Mouse (Mus musculus): Measurements from ENCODE around the gene Shc2. TPM values are rescaled to one million over a fixed set of nuclear protein-coding genes. Genes with fewer than 3 reads are reported as not detected.

Shc2 gene
- polyA plus RNA-seq, 1 experiment from 2014 or later: 8.4 TPM

- DNase-seq (ENCODE audit: low spot score) (peak; percentile 90), ATAC-seq (replicated peaks; ENCODE audit: low FRiP score, low TSS enrichment, low read depth) (peak; percentile 83)
- H3K36me3 ChIP-seq (ENCODE audit: control insufficient read depth, insufficient read depth, low read length): no peaks in the 10 kb centered on the region
- no peak within 1 kb of the TSS for H3K27ac ChIP-seq (ENCODE audit: low read depth)
- H3K9ac ChIP-seq (ENCODE audit: low read length): peak within 1 kb of the TSS; percentile 48; the same call in 1 of the 2 replicates
- peak within 1 kb of the TSS; percentile 96 for H3K4me2 ChIP-seq (ENCODE audit: low read length)
- no peaks in the 10 kb centered on the region for H3K9me3 ChIP-seq (ENCODE audit: control insufficient read depth, low read length)
- H3K27me3 ChIP-seq (replicated peaks; ENCODE audit: control insufficient read depth, insufficient read depth, low read length): peaks cover 25% of the 10 kb centered on the region
- H3K4me3 ChIP-seq (ENCODE audit: low read depth, low read length): peak within 1 kb of the TSS; percentile 49
- H3K4me1 ChIP-seq (replicated peaks; ENCODE audit: control insufficient read depth, insufficient read depth, low read length): peaks cover 5% of the 10 kb centered on the region; the same call in 1 of the 2 replicates
- 1% methylated on average over 60 of the region's 60 CpGs for WGBS
These were observed 24.0 kb downstream of the Shc2 start, which contains the start of gene C2cd4c for GRCm38 (mm10) chr10:79613578-79614304. C2cd4c (minus strand) TSS chr10:79614025.

DNA sequence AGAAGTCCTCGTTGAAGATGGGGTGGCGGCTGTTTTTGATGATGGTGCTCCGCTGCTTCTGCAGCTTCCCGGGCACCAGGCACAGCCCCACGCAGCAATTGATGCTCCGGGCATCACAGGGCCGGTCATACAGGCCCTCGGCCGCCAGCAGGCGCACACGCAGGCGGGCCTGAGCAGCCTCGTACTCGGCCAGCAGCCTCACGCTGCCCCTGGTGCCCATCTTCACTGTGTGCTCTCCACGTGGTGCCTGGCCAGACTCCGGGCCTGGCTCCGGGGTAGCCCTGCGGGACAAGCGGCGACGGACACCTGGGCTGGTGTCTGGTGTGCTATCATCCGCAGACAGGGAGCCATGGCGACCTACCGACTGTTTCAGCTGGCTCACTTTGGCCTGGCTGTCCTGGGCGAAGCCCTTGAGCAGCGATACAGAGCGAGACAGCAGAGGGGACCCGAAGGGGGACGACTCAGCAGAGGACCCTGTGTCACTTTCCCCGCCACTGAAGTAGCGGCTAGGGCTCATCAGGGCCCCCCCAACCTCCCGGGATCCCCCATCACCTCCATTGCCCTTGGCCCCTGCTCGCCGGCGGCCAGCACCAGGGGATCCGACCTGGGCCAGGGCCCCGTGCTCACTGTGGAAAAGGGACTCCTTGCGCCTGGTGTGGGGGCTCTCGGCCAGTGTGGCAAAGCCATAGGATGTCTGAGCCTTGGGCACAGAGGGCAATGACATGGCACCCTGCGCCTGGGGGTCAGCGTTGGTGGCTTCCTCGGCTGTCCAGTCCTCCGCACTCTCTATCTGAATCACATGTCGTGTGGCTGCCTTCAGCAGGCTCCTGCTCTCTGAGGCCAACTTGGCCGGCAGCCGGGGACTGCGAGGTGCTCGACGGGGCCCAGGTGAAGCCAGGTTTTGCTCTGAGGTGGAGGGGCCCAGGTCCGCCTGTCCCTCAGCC, 25.3 kb downstream of the Shc2 start:
- Histone ChIP-seq H3K4me3 (ENCODE audit: low read depth, low read length) (no peak overlapping the region), H3K9me3 (ENCODE audit: control insufficient read depth, low read length) (no peaks in the 10 kb centered on the region), H3K36me3 (ENCODE audit: control insufficient read depth, insufficient read depth, low read length) (no peaks in the 10 kb centered on the region), H3K27ac (ENCODE audit: low read depth) (no peak overlapping the region), H3K4me1 (replicated peaks; ENCODE audit: control insufficient read depth, insufficient read depth, low read length) (peaks cover 5% of the 10 kb centered on the region; the same call in 1 of the 2 replicates), H3K27me3 (replicated peaks; ENCODE audit: control insufficient read depth, insufficient read depth, low read length) (peaks cover 25% of the 10 kb centered on the region), H3K4me2 (ENCODE audit: low read length) (peak overlapping the region; percentile 22; the same call in 1 of the 2 replicates), H3K9ac (ENCODE audit: low read length) (no peak overlapping the region)
- DNase-seq (ENCODE audit: low spot score) (peak; percentile 57), ATAC-seq (replicated peaks; ENCODE audit: low FRiP score, low TSS enrichment, low read depth) (no peak)
- 13% methylated on average over 51 of the region's 51 CpGs for WGBS

DNA sequence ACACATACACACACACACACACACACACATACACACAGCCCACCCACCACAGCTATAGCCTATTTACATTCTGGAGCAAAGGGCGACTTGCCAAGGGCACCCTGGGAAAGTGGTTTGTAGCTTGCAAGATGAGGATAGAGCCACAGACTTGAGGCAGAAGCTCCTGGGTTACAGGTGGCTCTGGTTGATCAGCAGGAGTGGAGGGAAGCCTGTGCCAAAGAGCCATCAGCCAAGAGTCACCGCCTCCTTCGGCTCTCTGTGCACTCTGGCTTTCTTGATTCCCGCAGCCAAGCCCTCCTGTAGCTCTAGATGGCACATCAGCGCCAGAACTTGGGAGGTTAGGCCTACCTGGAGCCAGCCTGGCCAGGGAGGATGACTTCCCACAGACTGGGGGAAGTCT, 26.4 kb downstream of the Shc2 start:
- no peak for DNase-seq (ENCODE audit: low spot score)
- ATAC-seq (replicated peaks; ENCODE audit: low FRiP score, low TSS enrichment, low read depth): no peak
- H3K9me3 ChIP-seq (ENCODE audit: control insufficient read depth, low read length): no peaks in the 10 kb centered on the region
- H3K9ac ChIP-seq (ENCODE audit: low read length): no peak overlapping the region
- H3K4me3 ChIP-seq (ENCODE audit: low read depth, low read length): no peak overlapping the region
- H3K36me3 ChIP-seq (ENCODE audit: control insufficient read depth, insufficient read depth, low read length): no peaks in the 10 kb centered on the region
- WGBS: 38% methylated on average over 5 of the region's 5 CpGs
- no peak overlapping the region for H3K4me2 ChIP-seq (ENCODE audit: low read length)
- no peak overlapping the region for H3K27ac ChIP-seq (ENCODE audit: low read depth)
- peaks cover 5% of the 10 kb centered on the region; the same call in 1 of the 2 replicates for H3K4me1 ChIP-seq (replicated peaks; ENCODE audit: control insufficient read depth, insufficient read depth, low read length)
- peaks cover 25% of the 10 kb centered on the region for H3K27me3 ChIP-seq (replicated peaks; ENCODE audit: control insufficient read depth, insufficient read depth, low read length)

- DNase-seq (ENCODE audit: low spot score): no peak
- Histone ChIP-seq H3K27ac (ENCODE audit: low read depth) (no peak overlapping the region), H3K36me3 (ENCODE audit: control insufficient read depth, insufficient read depth, low read length) (no peaks in the 10 kb centered on the region), H3K27me3 (replicated peaks; ENCODE audit: control insufficient read depth, insufficient read depth, low read length) (peaks cover 25% of the 10 kb centered on the region), H3K9me3 (ENCODE audit: control insufficient read depth, low read length) (no peaks in the 10 kb centered on the region), H3K4me2 (ENCODE audit: low read length) (no peak overlapping the region), H3K4me1 (replicated peaks; ENCODE audit: control insufficient read depth, insufficient read depth, low read length) (peaks cover 5% of the 10 kb centered on the region; the same call in 1 of the 2 replicates), H3K9ac (ENCODE audit: low read length) (no peak overlapping the region), H3K4me3 (ENCODE audit: low read depth, low read length) (no peak overlapping the region)
- WGBS: 78% methylated on average over 3 of the region's 3 CpGs
- no peak for ATAC-seq (replicated peaks; ENCODE audit: low FRiP score, low TSS enrichment, low read depth)
These were observed 28.4 kb downstream of the Shc2 start for GRCm38 (mm10) chr10:79609276-79609675.

DNA sequence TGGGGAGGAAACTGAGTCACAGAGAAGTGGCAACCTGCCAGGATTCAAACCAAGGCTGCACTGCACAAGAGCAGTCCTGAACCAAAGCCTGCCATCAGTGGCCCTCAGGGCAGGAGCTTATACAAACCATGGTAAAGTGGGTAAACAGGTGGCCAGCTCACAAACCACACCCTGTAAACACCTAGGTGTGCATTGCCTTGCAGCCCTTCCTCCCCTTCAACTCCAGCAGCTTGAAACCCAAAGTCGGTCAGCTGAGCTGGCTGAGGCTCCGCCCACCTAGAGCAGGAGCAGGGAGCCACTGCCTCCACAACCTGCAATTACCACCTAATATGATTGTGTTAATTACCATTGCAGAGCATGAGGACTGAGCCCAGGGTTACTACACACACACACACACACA, 29.8 kb downstream of the Shc2 start:
- no peak overlapping the region for H3K4me2 ChIP-seq (ENCODE audit: low read length)
- H3K27me3 ChIP-seq (replicated peaks; ENCODE audit: control insufficient read depth, insufficient read depth, low read length): peaks cover 17% of the 10 kb centered on the region
- H3K36me3 ChIP-seq (ENCODE audit: control insufficient read depth, insufficient read depth, low read length): no peaks in the 10 kb centered on the region
- H3K4me1 ChIP-seq (replicated peaks; ENCODE audit: control insufficient read depth, insufficient read depth, low read length): peaks cover 5% of the 10 kb centered on the region; the same call in 1 of the 2 replicates
- H3K9me3 ChIP-seq (ENCODE audit: control insufficient read depth, low read length): no peaks in the 10 kb centered on the region
- no peak overlapping the region for H3K9ac ChIP-seq (ENCODE audit: low read length)
- H3K27ac ChIP-seq (ENCODE audit: low read depth): no peak overlapping the region
- DNase-seq (ENCODE audit: low spot score): no peak
- H3K4me3 ChIP-seq (ENCODE audit: low read depth, low read length): no peak overlapping the region
- WGBS: 42% methylated on average over 2 of the region's 2 CpGs
- ATAC-seq (replicated peaks; ENCODE audit: low FRiP score, low TSS enrichment, low read depth): no peak; the same call in 1 of the 2 replicates

DNA sequence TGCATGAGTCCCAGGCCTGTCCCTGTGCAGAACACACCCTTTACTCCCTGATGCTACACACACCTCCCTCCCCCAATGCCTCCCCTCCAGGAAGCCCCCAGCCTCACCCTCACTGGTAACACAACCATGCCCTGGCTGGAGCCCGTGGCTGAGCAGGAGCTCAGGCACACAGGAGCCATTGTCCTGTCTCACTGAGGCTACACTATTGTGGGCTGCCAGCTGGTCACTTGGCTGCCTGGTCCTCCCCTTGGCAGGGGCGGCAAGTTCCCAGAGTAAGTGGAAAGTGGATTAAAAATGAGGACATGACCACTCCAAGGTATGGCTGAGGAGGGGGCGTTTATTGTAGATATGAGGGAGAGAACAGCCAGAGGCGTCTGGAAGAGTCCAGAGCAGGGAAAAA, 31.2 kb downstream of the Shc2 start:
- Histone ChIP-seq H3K9me3 (ENCODE audit: control insufficient read depth, low read length) (no peaks in the 10 kb centered on the region), H3K27ac (ENCODE audit: low read depth) (no peak overlapping the region), H3K4me3 (ENCODE audit: low read depth, low read length) (no peak overlapping the region), H3K9ac (ENCODE audit: low read length) (no peak overlapping the region), H3K4me2 (ENCODE audit: low read length) (no peak overlapping the region), H3K27me3 (replicated peaks; ENCODE audit: control insufficient read depth, insufficient read depth, low read length) (0 out of 2 replicates have a peak, but pooled peaks cover 5% of the 10 kb centered on the region), H3K36me3 (ENCODE audit: control insufficient read depth, insufficient read depth, low read length) (no peaks in the 10 kb centered on the region), H3K4me1 (replicated peaks; ENCODE audit: control insufficient read depth, insufficient read depth, low read length) (no peaks in the 10 kb centered on the region)
- ATAC-seq (replicated peaks; ENCODE audit: low FRiP score, low TSS enrichment, low read depth) (no peak), DNase-seq (ENCODE audit: low spot score) (no peak)
- WGBS: 61% methylated on average over 4 of the region's 4 CpGs

DNA sequence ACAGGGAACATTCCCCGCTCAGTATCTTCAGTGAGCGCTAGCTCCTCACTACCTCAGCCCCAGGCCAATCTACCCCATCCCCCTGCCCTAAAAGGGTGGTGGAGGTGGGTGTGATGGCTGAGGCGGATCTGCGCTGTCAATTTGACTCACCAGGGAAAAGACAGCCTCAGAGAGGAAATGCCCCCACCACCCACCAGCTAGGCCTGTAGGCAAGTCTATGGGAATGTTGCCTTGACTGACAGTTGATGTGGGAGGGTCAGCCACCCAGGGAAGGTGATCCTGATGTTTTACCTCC, 39.8 kb downstream of the Shc2 start:
- no peak for DNase-seq (ENCODE audit: low spot score)
- H3K27me3 ChIP-seq (replicated peaks; ENCODE audit: control insufficient read depth, insufficient read depth, low read length): no peaks in the 10 kb centered on the region
- no peak overlapping the region for H3K9ac ChIP-seq (ENCODE audit: low read length)

DNA sequence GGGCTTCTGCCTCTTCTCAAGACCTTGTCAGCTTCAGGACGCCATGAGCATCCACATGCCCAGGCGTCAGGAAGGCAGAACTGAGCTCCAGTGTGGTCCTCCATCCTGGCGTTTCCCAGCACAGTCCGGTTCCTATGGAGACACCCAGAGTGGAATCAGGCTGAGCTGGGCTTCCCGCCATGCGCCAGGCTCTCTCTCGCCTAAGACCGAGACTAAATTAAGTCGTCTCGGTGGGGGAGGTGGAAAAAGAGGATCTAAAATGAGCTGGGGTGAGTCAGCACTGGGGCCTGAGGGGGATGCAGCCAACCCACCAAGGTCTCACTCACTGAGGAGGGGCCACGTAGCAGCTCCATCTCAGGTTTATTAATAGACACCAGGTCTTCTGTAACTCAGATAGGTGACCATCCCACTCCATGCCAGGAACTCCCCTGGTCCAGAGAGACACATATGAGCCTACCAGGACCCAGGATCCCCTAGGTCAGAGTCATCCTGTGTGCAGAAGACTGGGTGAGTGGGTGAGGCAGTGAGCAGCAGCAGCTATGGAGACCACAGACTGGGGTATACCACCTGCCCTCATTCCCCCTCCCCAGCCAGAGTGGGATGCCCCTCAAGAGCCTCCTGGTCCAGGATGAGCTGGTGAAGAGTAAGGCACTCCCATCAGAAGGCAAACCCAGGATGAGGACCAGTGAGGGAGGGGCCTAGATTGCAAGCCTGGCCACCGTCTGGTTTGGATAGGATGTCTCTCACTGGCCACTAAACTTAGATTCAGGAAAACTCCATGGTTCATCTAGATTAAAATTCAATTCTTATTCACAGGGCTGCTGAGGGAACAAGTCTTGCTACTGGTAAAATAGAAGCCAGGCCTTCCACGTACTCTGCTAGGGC, 40.4 kb downstream of the Shc2 start:
- Histone ChIP-seq H3K4me2 (ENCODE audit: low read length) (no peak overlapping the region), H3K27me3 (replicated peaks; ENCODE audit: control insufficient read depth, insufficient read depth, low read length) (no peaks in the 10 kb centered on the region), H3K36me3 (ENCODE audit: control insufficient read depth, insufficient read depth, low read length) (no peaks in the 10 kb centered on the region), H3K27ac (ENCODE audit: low read depth) (no peak overlapping the region), H3K9ac (ENCODE audit: low read length) (no peak overlapping the region), H3K9me3 (ENCODE audit: control insufficient read depth, low read length) (no peaks in the 10 kb centered on the region), H3K4me1 (replicated peaks; ENCODE audit: control insufficient read depth, insufficient read depth, low read length) (no peaks in the 10 kb centered on the region), H3K4me3 (ENCODE audit: low read depth, low read length) (no peak overlapping the region)
- no peak for DNase-seq (ENCODE audit: low spot score)
- WGBS: 40% methylated on average over 13 of the region's 13 CpGs
- no peak for ATAC-seq (replicated peaks; ENCODE audit: low FRiP score, low TSS enrichment, low read depth)

More for the DNA sequence above, 39.8 kb downstream of the Shc2 start:
- WGBS: 75% methylated on average over 4 of the region's 4 CpGs
- Histone ChIP-seq H3K9me3 (ENCODE audit: control insufficient read depth, low read length) (no peaks in the 10 kb centered on the region), H3K4me3 (ENCODE audit: low read depth, low read length) (no peak overlapping the region), H3K4me1 (replicated peaks; ENCODE audit: control insufficient read depth, insufficient read depth, low read length) (no peaks in the 10 kb centered on the region), H3K4me2 (ENCODE audit: low read length) (no peak overlapping the region), H3K36me3 (ENCODE audit: control insufficient read depth, insufficient read depth, low read length) (no peaks in the 10 kb centered on the region), H3K27ac (ENCODE audit: low read depth) (no peak overlapping the region)
- no peak for ATAC-seq (replicated peaks; ENCODE audit: low FRiP score, low TSS enrichment, low read depth)
